Mouse (Mus musculus) liver, postnatal 0 days (tissue): Measurements from ENCODE around the gene Erp27.

Experiments used
- CTCF ChIP-seq: sonication (generic); IDR thresholded peaks from 2 replicates; pipeline ENCODE4 v1.5.1; 2016; ENCODE audit warnings: antibody characterized with exemption, low read depth
- EP300 ChIP-seq: IDR thresholded peaks from 2 replicates; pipeline ENCODE4 v1.6.1; 2016; ENCODE audit warnings: antibody characterized with exemption, low read depth, mild to moderate bottlenecking

GRCm38 (mm10) chr6:136959131-136959530, 37.2 kb upstream of the Erp27 start:
- TF ChIP-seq CTCF (no peak), EP300 (no peak)
